In the genomic region with DNA sequence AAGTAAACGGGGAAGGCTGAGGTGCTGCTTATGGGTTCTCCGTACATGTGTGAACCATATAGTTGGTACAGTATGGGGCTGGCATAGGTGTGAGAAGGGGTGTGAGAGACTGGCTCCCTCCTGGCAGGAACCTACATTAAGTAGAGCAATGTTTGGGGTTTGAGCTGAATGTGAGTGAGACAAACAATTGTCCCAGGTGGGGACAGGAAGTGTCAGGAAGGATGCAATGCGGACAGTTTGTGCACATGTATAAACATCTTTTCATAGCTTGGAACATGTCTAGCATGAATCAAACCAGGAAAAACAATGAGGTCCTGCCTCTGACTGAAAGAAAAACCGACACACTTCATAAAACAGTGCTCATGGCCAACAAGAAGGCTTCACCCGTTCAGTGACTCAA, we compare ENCODE assay signal across 23 mouse cellular contexts. TPM values are rescaled to one million over a fixed set of nuclear protein-coding genes. Genes with fewer than 3 reads are reported as not detected.
DNase-seq lines count a peak whose midpoint lies in the region; ATAC-seq and TF ChIP-seq lines count a peak whose summit lies in the region.
"Had no signal": no experiment of that assay in that cellular context is flagged by ENCODE, and none has a peak within 500 bp of the region (broad histone marks: within the 10 kb centered on the region; RNA-seq: fewer than 3 reads in every experiment).

No protein-coding gene starts in this region.

- WGBS in kidney, embryonic 14.5 days = 70% methylated on average over 5 of the region's 5 CpGs
- WGBS in lung, embryonic 14.5 days = 67% methylated on average over 5 of the region's 5 CpGs
- WGBS in lung, adult 2 months = 43% methylated on average over 5 of the region's 5 CpGs

- peak; percentile 11 for DNase-seq in kidney, adult 11 months
- peak; percentile 18 for DNase-seq in lung, embryonic 14.5 days
- no peak for DNase-seq in lung, adult 2 months
- peak; percentile 36 for DNase-seq in lung, postnatal 14 days
- DNase-seq in neural tube, embryonic 10.5 days (ENCODE audit: extremely low spot score, low spot score) = no peak
- DNase-seq: adrenal gland, postnatal 25 days; B cell, adult 2 months; cerebellum, adult 2 months; cerebellum, postnatal 14 days; gastrocnemius, postnatal 10 days; kidney, postnatal 4 days; layer of hippocampus, postnatal 36 days; liver had no signal

- no peaks in the 10 kb centered on the region for H3K36me3 ChIP-seq in kidney, embryonic 14.5 days (ENCODE audit: control insufficient read depth, insufficient read depth, low read length)
- no peaks in the 10 kb centered on the region for H3K36me3 ChIP-seq in lung, embryonic 14.5 days (ENCODE audit: insufficient read depth)
- H3K36me3 ChIP-seq: hindbrain, embryonic 10.5 days; hindbrain, embryonic 15.5 days; midbrain, embryonic 13.5 days had no signal

- H3K27me3 ChIP-seq in kidney, embryonic 14.5 days (ENCODE audit: control insufficient read depth, insufficient read depth, low read length) = no peaks in the 10 kb centered on the region
- H3K27me3 ChIP-seq in lung, embryonic 14.5 days (ENCODE audit: insufficient read depth, low read length) = no peaks in the 10 kb centered on the region
- H3K27me3 ChIP-seq: hindbrain, embryonic 15.5 days; midbrain, embryonic 13.5 days had no signal

- H3K4me2 ChIP-seq in kidney, embryonic 14.5 days (replicated peaks; ENCODE audit: low read depth, low read length) = no peak overlapping the region
- no peak overlapping the region for H3K4me2 ChIP-seq in lung, embryonic 14.5 days
- H3K4me2 ChIP-seq: heart, embryonic 11.5 days; hindbrain, embryonic 15.5 days; midbrain, embryonic 13.5 days had no signal

- H3K9me3 ChIP-seq in kidney, embryonic 14.5 days (ENCODE audit: control insufficient read depth, low read length) = no peaks in the 10 kb centered on the region
- no peaks in the 10 kb centered on the region for H3K9me3 ChIP-seq in lung, embryonic 14.5 days (ENCODE audit: low read depth, low read length)
- H3K9me3 ChIP-seq: hindbrain, embryonic 10.5 days; hindbrain, embryonic 15.5 days; midbrain, embryonic 13.5 days had no signal

- TF ChIP-seq CTCF in lung, embryonic 14.5 days (IDR thresholded peaks at IDR 0.05; ENCODE audit: low read depth) = no peak
- no peak for TF ChIP-seq CTCF in lung, adult 2 months (IDR thresholded peaks at IDR 0.05; ENCODE audit: insufficient read depth, low read length)

- no peak for ATAC-seq in kidney, embryonic 14.5 days (ENCODE audit: low FRiP score, low TSS enrichment)
- ATAC-seq in lung, embryonic 14.5 days (ENCODE audit: insufficient read depth) = no peak
- ATAC-seq: forebrain, embryonic 16.5 days; inflammation-experienced regulatory T-cells, adult 6 months; midbrain, embryonic 13.5 days had no signal

- no peak overlapping the region for H3K4me3 ChIP-seq in kidney, embryonic 14.5 days (ENCODE audit: low read length)
- H3K4me3 ChIP-seq in lung, embryonic 14.5 days (ENCODE audit: low read depth, low read length) = no peak overlapping the region
- H3K4me3 ChIP-seq in lung, adult 2 months (replicated peaks; ENCODE audit: extremely low read depth, low read depth, low read length) = no peak overlapping the region
- H3K4me3 ChIP-seq: erythroblast, embryonic 14.5 days; hindbrain, embryonic 10.5 days; hindbrain, embryonic 15.5 days; midbrain, embryonic 13.5 days had no signal

- no peak for TF ChIP-seq POLR2A in lung, adult 2 months (IDR thresholded peaks at IDR 0.05; ENCODE audit: borderline replicate concordance, extremely low read depth, low read depth, low read length)

- no peaks in the 10 kb centered on the region for H3K4me1 ChIP-seq in kidney, embryonic 14.5 days (ENCODE audit: control insufficient read depth, insufficient read depth, low read length)
- no peaks in the 10 kb centered on the region for H3K4me1 ChIP-seq in lung, embryonic 14.5 days (ENCODE audit: insufficient read depth)
- peaks cover 11% of the 10 kb centered on the region for H3K4me1 ChIP-seq in lung, adult 2 months (ENCODE audit: control insufficient read depth, insufficient read depth, low read length)
- H3K4me1 ChIP-seq: hindbrain, embryonic 10.5 days; hindbrain, embryonic 15.5 days; midbrain, embryonic 13.5 days had no signal

- no peak overlapping the region for H3K9ac ChIP-seq in kidney, embryonic 14.5 days (ENCODE audit: low read depth, low read length)
- H3K9ac ChIP-seq in lung, embryonic 14.5 days = no peak overlapping the region
- H3K9ac ChIP-seq: hindbrain, embryonic 15.5 days; liver, embryonic 14.5 days; midbrain, embryonic 13.5 days had no signal

- H3K27ac ChIP-seq in kidney, embryonic 14.5 days (ENCODE audit: low read depth, low read length) = no peak overlapping the region
- H3K27ac ChIP-seq in lung, embryonic 14.5 days (ENCODE audit: low read depth) = no peak overlapping the region
- H3K27ac ChIP-seq: hindbrain, embryonic 10.5 days; hindbrain, embryonic 15.5 days; liver, embryonic 14.5 days; macrophage; midbrain, embryonic 13.5 days had no signal

RNA-seq across cellular contexts. Expression of gene Adgrl4, which starts 5.8 kb away (rescaled TPM):
- polyA plus RNA-seq in kidney, embryonic 14.5 days (2014; fragmentation: Nextera tagmentation; extraction: Ambion mirVana) = 17.8 and 25.0 TPM in 2 replicates
- polyA plus RNA-seq in lung, embryonic 14.5 days (2014; fragmentation: Nextera tagmentation; extraction: Ambion mirVana) = 13.9 and 15.9 TPM in 2 replicates
- 50.2 and 76.9 TPM in 2 replicates for polyA plus RNA-seq in lung, adult 2 months (2012; rRNA removed)
- polyA plus RNA-seq: erythroblast, embryonic 14.5 days; inflammation-experienced regulatory T-cells, adult 6 months had no signal

Comparison
In these comparisons a context has a peak if more than half of its experiments do, and no peak if none do; other contexts are left out.
1. DNase-seq: peak in kidney, adult 11 months (single experiment), lung, embryonic 14.5 days (single experiment) and lung, postnatal 14 days (single experiment); none in lung, adult 2 months (single experiment) and neural tube, embryonic 10.5 days (single experiment).